Mouse (Mus musculus) right cerebral cortex, adult 18-20 months (tissue): ENCODE measurements at regions not wholly inside any gene's neighbourhood (a gene's known extent, or its start where the extent isn't known, plus 50 kb on each side); places are given as distances from the start of the nearest gene placed in this dataset.

Source experiments
- DNase-seq: peaks from one replicate; pipeline ENCODE4 v3.0.0; 2022; ENCODE audit warnings: mixed read lengths

DNA sequence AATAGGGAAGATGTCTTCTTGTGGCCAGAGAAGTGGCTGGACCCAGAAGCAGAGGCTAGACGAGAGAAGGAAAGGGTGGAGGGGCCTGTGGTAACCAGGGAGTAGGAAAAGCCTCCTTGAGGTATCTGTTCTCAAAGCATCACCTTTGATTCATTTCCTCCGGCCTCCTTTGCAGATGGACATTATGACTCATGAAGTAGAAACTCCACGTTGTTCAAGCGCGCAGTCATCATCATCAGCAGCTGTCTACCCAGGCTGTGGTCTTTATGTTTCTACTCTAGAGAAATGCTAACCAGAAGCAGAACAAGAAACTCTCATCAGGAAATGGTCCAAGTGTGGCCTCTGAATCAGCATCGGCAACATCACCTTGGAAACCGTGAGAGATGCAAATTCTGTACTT is 50.3 kb upstream of the Acpp start:
- DNase-seq = no peak
